Mouse (Mus musculus): ENCODE data around the gene Thap8.

GRCm38 (mm10) chr7:30251956-30252954, 27.6 kb upstream of the Thap8 start:
- no peak for TF ChIP-seq POLR2A (IDR thresholded peaks at IDR 0.05; ENCODE audit: insufficient read depth, low read depth, low read length)
- no peak for TF ChIP-seq CTCF (IDR thresholded peaks at IDR 0.05; ENCODE audit: insufficient read depth, low read depth, low read length)
